21 mouse cellular contexts compared by ENCODE assay signal in genomic region chr7:43777423-43777822, GRCm38 (mm10). TPM values are rescaled to one million over a fixed set of nuclear protein-coding genes. Genes with fewer than 3 reads are reported as not detected.
"Had no signal": no experiment of that assay in that cellular context is flagged by ENCODE, and none has a peak within 500 bp of the region (broad histone marks: within the 10 kb centered on the region; RNA-seq: fewer than 3 reads in every experiment).

No protein-coding gene starts in this region.

- ATAC-seq: midbrain, embryonic 15.5 days had no signal

- H3K36me3 ChIP-seq: liver, embryonic 15.5 days; midbrain, embryonic 15.5 days; neural tube, embryonic 13.5 days had no signal

- H3K4me1 ChIP-seq: liver, embryonic 15.5 days; neural tube, embryonic 13.5 days had no signal

- H3K9me3 ChIP-seq: liver, embryonic 15.5 days; megakaryocyte, embryonic 14.5 days; midbrain, embryonic 15.5 days; neural tube, embryonic 13.5 days had no signal

- H3K4me2 ChIP-seq: liver, embryonic 11.5 days; liver, embryonic 15.5 days; lung, embryonic 14.5 days; midbrain, embryonic 11.5 days; midbrain, embryonic 15.5 days; neural tube, embryonic 13.5 days had no signal

- H3K4me3 ChIP-seq: layer of hippocampus, adult 2 months; liver, embryonic 15.5 days; midbrain, embryonic 15.5 days; neural tube, embryonic 13.5 days had no signal

- H3K27ac ChIP-seq: kidney, postnatal 0 days; layer of hippocampus, adult 2 months; liver, embryonic 15.5 days; macrophage; midbrain, embryonic 15.5 days; neural tube, embryonic 13.5 days; stomach, postnatal 0 days had no signal

- H3K9ac ChIP-seq: liver, embryonic 15.5 days; lung, embryonic 14.5 days; midbrain, embryonic 15.5 days; neural tube, embryonic 13.5 days had no signal

- DNase-seq: kidney, adult 2 months; kidney, postnatal 4 days; lung, embryonic 14.5 days; lung, postnatal 10 days; right cerebral cortex, postnatal 25 days; thymus, adult 2 months; thymus, postnatal 4 days had no signal

- H3K27me3 ChIP-seq: midbrain, embryonic 15.5 days; neural tube, embryonic 13.5 days had no signal

RNA-seq across cellular contexts. Expression of gene Klk11, which starts 3.0 kb away (rescaled TPM):
- total RNA-seq: layer of hippocampus, adult 2 months; layer of hippocampus, postnatal 10 days; left cerebral cortex, postnatal 36 days; monocyte, adult 5-6 weeks had no signal
- polyA plus RNA-seq: kidney, adult 2 months; kidney, postnatal 0 days; liver, embryonic 11.5 days; liver, embryonic 15.5 days; lung, embryonic 14.5 days; macrophage; neural tube, embryonic 13.5 days had no signal

RNA-seq across cellular contexts. Expression of gene Klk10, which starts 3.4 kb away (rescaled TPM):
- total RNA-seq: left cerebral cortex, postnatal 36 days; monocyte, adult 5-6 weeks had no signal
- polyA plus RNA-seq: liver, embryonic 11.5 days; macrophage; neural tube, embryonic 13.5 days had no signal

RNA-seq across cellular contexts. Expression of gene Klk12, which starts 8.7 kb away (rescaled TPM):
- total RNA-seq: layer of hippocampus, adult 2 months; layer of hippocampus, postnatal 10 days; left cerebral cortex, postnatal 36 days; monocyte, adult 5-6 weeks had no signal
- polyA plus RNA-seq: kidney, adult 2 months; kidney, postnatal 0 days; limb, embryonic 14.5 days; liver, embryonic 11.5 days; liver, embryonic 15.5 days; lung, embryonic 14.5 days; macrophage; midbrain, embryonic 11.5 days; midbrain, embryonic 15.5 days; neural tube, embryonic 13.5 days had no signal

RNA-seq across cellular contexts. Expression of gene Klk9, which starts 14.3 kb away (rescaled TPM):
- total RNA-seq: layer of hippocampus, adult 2 months; layer of hippocampus, postnatal 10 days; left cerebral cortex, postnatal 36 days; monocyte, adult 5-6 weeks had no signal
- polyA plus RNA-seq: kidney, adult 2 months; liver, embryonic 11.5 days; liver, embryonic 15.5 days; lung, embryonic 14.5 days; macrophage; midbrain, embryonic 11.5 days; neural tube, embryonic 13.5 days had no signal

RNA-seq across cellular contexts. Expression of gene Klk8, which starts 20.0 kb away (rescaled TPM):
- polyA plus RNA-seq: macrophage had no signal
